Comparison of ENCODE assay signal across 8 mouse cellular contexts in genomic region chr2:168169800-168170113, GRCm38 (mm10). TPM values are rescaled to one million over a fixed set of nuclear protein-coding genes. Genes with fewer than 3 reads are reported as not detected.
DNase-seq lines count a peak whose midpoint lies in the region; ATAC-seq and TF ChIP-seq lines count a peak whose summit lies in the region.

No protein-coding gene starts in this region.

- no peaks in the 10 kb centered on the region for H3K36me3 ChIP-seq in lung, embryonic 15.5 days
- H3K36me3 ChIP-seq in embryonic facial prominence, embryonic 15.5 days: peaks cover 7% of the 10 kb centered on the region
- peaks cover 2% of the 10 kb centered on the region; the same call in 1 of the 2 replicates for H3K36me3 ChIP-seq in limb, embryonic 11.5 days (ENCODE audit: control insufficient read depth, insufficient read depth, low read length)
- peaks cover 4% of the 10 kb centered on the region for H3K36me3 ChIP-seq in myocyte (ENCODE audit: control insufficient read depth, insufficient read depth)
- H3K36me3 ChIP-seq in forebrain, postnatal 0 days (ENCODE audit: insufficient read depth): no peaks in the 10 kb centered on the region

- no peak for DNase-seq in lung, postnatal 4 days
- DNase-seq in limb, embryonic 11.5 days (ENCODE audit: low spot score): no peak
- DNase-seq in adipocyte (ENCODE audit: low spot score): no peak
- no peak for DNase-seq in gastrocnemius, adult 18-20 months (ENCODE audit: low spot score)
- no peak for DNase-seq in forebrain, postnatal 0 days

- H3K9ac ChIP-seq in lung, embryonic 15.5 days: no peak overlapping the region
- H3K9ac ChIP-seq in embryonic facial prominence, embryonic 15.5 days: no peak overlapping the region
- H3K9ac ChIP-seq in limb, embryonic 11.5 days (ENCODE audit: low read length): no peak overlapping the region; the same call in 1 of the 2 replicates
- no peak overlapping the region for H3K9ac ChIP-seq in forebrain, postnatal 0 days

- H3K27ac ChIP-seq in lung, embryonic 15.5 days: peak overlapping the region; percentile 76
- peak overlapping the region; percentile 83 for H3K27ac ChIP-seq in embryonic facial prominence, embryonic 15.5 days (replicated peaks)
- H3K27ac ChIP-seq in limb, embryonic 11.5 days (replicated peaks; ENCODE audit: low read depth, low read length): peak overlapping the region; percentile 94
- H3K27ac ChIP-seq in forebrain, postnatal 0 days (ENCODE audit: low read depth, low read length): no peak overlapping the region

- H3K4me2 ChIP-seq in lung, embryonic 15.5 days: peak overlapping the region; percentile 43
- peak overlapping the region; percentile 26 for H3K4me2 ChIP-seq in embryonic facial prominence, embryonic 15.5 days (replicated peaks)
- H3K4me2 ChIP-seq in limb, embryonic 11.5 days (ENCODE audit: low read depth, severe bottlenecking): peak overlapping the region; percentile 49
- no peak overlapping the region for H3K4me2 ChIP-seq in myocyte (ENCODE audit: low read depth)
- no peak overlapping the region for H3K4me2 ChIP-seq in forebrain, postnatal 0 days (ENCODE audit: low read depth)

- WGBS in lung, embryonic 15.5 days: 4% methylated on average over 9 of the region's 9 CpGs
- WGBS in embryonic facial prominence, embryonic 15.5 days: 4% methylated on average over 9 of the region's 9 CpGs
- under 1% methylated on average over 9 of the region's 9 CpGs for WGBS in limb, embryonic 11.5 days
- WGBS in forebrain, postnatal 0 days: 12% methylated on average over 9 of the region's 9 CpGs

- TF ChIP-seq CTCF in forebrain, postnatal 0 days (IDR thresholded peaks at IDR 0.05; ENCODE audit: low read depth): no peak

- peak overlapping the region; percentile 15 for H3K4me3 ChIP-seq in lung, embryonic 15.5 days
- H3K4me3 ChIP-seq in embryonic facial prominence, embryonic 15.5 days (replicated peaks): peak overlapping the region; percentile 16; the same call in 1 of the 2 replicates
- no peak overlapping the region; the same call in 1 of the 2 replicates for H3K4me3 ChIP-seq in limb, embryonic 11.5 days (ENCODE audit: low read depth, low read length)
- H3K4me3 ChIP-seq in myocyte: no peak overlapping the region
- no peak overlapping the region for H3K4me3 ChIP-seq in forebrain, postnatal 0 days (ENCODE audit: low read depth, low read length)

- H3K27me3 ChIP-seq in lung, embryonic 15.5 days: no peaks in the 10 kb centered on the region
- H3K27me3 ChIP-seq in embryonic facial prominence, embryonic 15.5 days: no peaks in the 10 kb centered on the region
- H3K27me3 ChIP-seq in limb, embryonic 11.5 days (ENCODE audit: control insufficient read depth, insufficient read depth, low read length): no peaks in the 10 kb centered on the region
- no peaks in the 10 kb centered on the region for H3K27me3 ChIP-seq in myocyte (ENCODE audit: control insufficient read depth, insufficient read depth, insufficient read length)
- H3K27me3 ChIP-seq in forebrain, postnatal 0 days (ENCODE audit: insufficient read depth, low read length): no peaks in the 10 kb centered on the region

- no peak overlapping the region for H3ac ChIP-seq in myocyte (ENCODE audit: control insufficient read depth, insufficient read length)

- H3K4me1 ChIP-seq in lung, embryonic 15.5 days: peaks cover 40% of the 10 kb centered on the region
- H3K4me1 ChIP-seq in embryonic facial prominence, embryonic 15.5 days: peaks cover 40% of the 10 kb centered on the region
- H3K4me1 ChIP-seq in limb, embryonic 11.5 days (ENCODE audit: control insufficient read depth, insufficient read depth, low read length): peaks cover 36% of the 10 kb centered on the region
- H3K4me1 ChIP-seq in forebrain, postnatal 0 days (ENCODE audit: insufficient read depth): no peaks in the 10 kb centered on the region

- no peak; the same call in 1 of the 2 replicates for ATAC-seq in lung, embryonic 15.5 days (ENCODE audit: borderline replicate concordance, extremely low read depth, low FRiP score, low TSS enrichment)
- ATAC-seq in embryonic facial prominence, embryonic 15.5 days (ENCODE audit: insufficient number of reproducible peaks, low FRiP score, low TSS enrichment, low read depth): no peak
- no peak; the same call in 1 of the 2 replicates for ATAC-seq in limb, embryonic 11.5 days (ENCODE audit: insufficient number of reproducible peaks, low FRiP score, low TSS enrichment, low read depth)
- no peak for ATAC-seq in forebrain, postnatal 0 days

- TF ChIP-seq POLR2A in myocyte (IDR thresholded peaks at IDR 0.05; ENCODE audit: insufficient read length, low read depth): no peak

- H3K9me3 ChIP-seq in lung, embryonic 15.5 days: no peaks in the 10 kb centered on the region
- H3K9me3 ChIP-seq in embryonic facial prominence, embryonic 15.5 days (replicated peaks): no peaks in the 10 kb centered on the region
- no peaks in the 10 kb centered on the region for H3K9me3 ChIP-seq in limb, embryonic 11.5 days (ENCODE audit: control insufficient read depth, low read length)
- no peaks in the 10 kb centered on the region for H3K9me3 ChIP-seq in forebrain, postnatal 0 days (ENCODE audit: low read length)

- no peaks in the 10 kb centered on the region for H3K79me2 ChIP-seq in myocyte (ENCODE audit: control insufficient read depth, insufficient read depth)

TF ChIP-seq in myocyte, 11 proteins besides CTCF, POLR2A, EP300 and RAD21:
- TF ChIP-seq CEBPB (IDR thresholded peaks at IDR 0.05; ENCODE audit: insufficient read depth, poor library complexity, severe bottlenecking) (no peak), POLR2AphosphoS2 (IDR thresholded peaks at IDR 0.05; ENCODE audit: insufficient read length, low read depth) (peak; percentile 5), SRF (IDR thresholded peaks at IDR 0.05; ENCODE audit: control insufficient read depth, insufficient read length, low read depth) (no peak)

RNA-seq across cellular contexts. Expression of gene Adnp, which starts 37.2 kb away (rescaled TPM):
- 9.3 and 10.0 TPM in 2 replicates for polyA plus RNA-seq in lung, embryonic 15.5 days (2015; fragmentation: Nextera tagmentation; extraction: Ambion mirVana)
- 3.4 and 7.6 TPM in 2 replicates for polyA plus RNA-seq in embryonic facial prominence, embryonic 15.5 days (2015; fragmentation: Nextera tagmentation; extraction: Ambion mirVana)
- 12.2 and 19.8 TPM in 2 replicates for polyA plus RNA-seq in limb, embryonic 11.5 days (2014; fragmentation: Nextera tagmentation; extraction: Ambion mirVana)
- polyA plus RNA-seq in myocyte (2012; fragmentation: generic; extraction: Trizol): 8.2 TPM
- 10 to 100 TPM; 14.4 to 15.6 TPM for total RNA-seq in gastrocnemius, adult 18-20 months (2021)
- 22.0 and 41.8 TPM in 2 replicates for total RNA-seq in forebrain, postnatal 0 days (2014; rRNA removed)
- polyA plus RNA-seq in forebrain, postnatal 0 days (2015; fragmentation: Nextera tagmentation; extraction: Ambion mirVana): 9.2 and 15.4 TPM in 2 replicates

Comparison
In these comparisons a context has a peak if more than half of its experiments do, and no peak if none do; other contexts are left out.
1. H3K4me2 ChIP-seq: peak in lung, embryonic 15.5 days (single experiment), embryonic facial prominence, embryonic 15.5 days (single experiment) and limb, embryonic 11.5 days (single experiment); none in myocyte (single experiment) and forebrain, postnatal 0 days (single experiment).
2. H3K4me3 ChIP-seq: peak in lung, embryonic 15.5 days (single experiment) and embryonic facial prominence, embryonic 15.5 days (single experiment); none in limb, embryonic 11.5 days (single experiment), myocyte (single experiment) and forebrain, postnatal 0 days (single experiment).